Mouse (Mus musculus) heart, postnatal 25 days (tissue): Measurements from ENCODE around the gene Mylk. TPM values are rescaled to one million over a fixed set of nuclear protein-coding genes. Genes with fewer than 3 reads are reported as not detected.
"Not testable (repeated sequence)": the region's sequence is repeated elsewhere in the genome, so short reads cannot be mapped to it uniquely, and the experiment has no call there.

ENCODE experiments used
- DNase-seq: peaks from one replicate; pipeline ENCODE4 v3.0.0; 2022; ENCODE audit warnings: low spot score
- intact Hi-C: fragments of 180-260 bp; cut with DNase I; formaldehyde crosslinking; loops from one replicate; pipeline ENCODE4 v1.15.1; 2025
- total RNA-seq, 2 experiments: library from RNA; stranded (reverse); gene quantifications; 2 replicates each; pipeline ENCODE4 v1.2.3; 2021

Gene Mylk
- total RNA-seq, 2 experiments from 2014 or later: 29.2 to 42.1 TPM

GRCm38 (mm10) chr16:34766193-34766592, 21.2 kb downstream of the Mylk start:
- intact Hi-C loops: no loop called here
- DNase-seq: no peak

- intact Hi-C loops: no loop called here
- DNase-seq: no peak
Observed at GRCm38 (mm10) chr16:34767443-34767842, 22.4 kb downstream of the Mylk start.

GRCm38 (mm10) chr16:34768436-34768835, 23.4 kb downstream of the Mylk start:
- DNase-seq: no peak
- intact Hi-C loops: no loop called here

- DNase-seq: no peak
- intact Hi-C loops: no loop called here
Observed at GRCm38 (mm10) chr16:34770127-34770526, 25.1 kb downstream of the Mylk start.

- intact Hi-C loops: no loop called here
- no peak for DNase-seq
Observed at GRCm38 (mm10) chr16:34772445-34773032, 27.5 kb downstream of the Mylk start.

- intact Hi-C loops: no loop called here
- no peak for DNase-seq
Observed at GRCm38 (mm10) chr16:34782442-34782841, 37.4 kb downstream of the Mylk start.

GRCm38 (mm10) chr16:34783536-34783935, 38.5 kb downstream of the Mylk start:
- intact Hi-C loops: no loop called here
- no peak for DNase-seq

GRCm38 (mm10) chr16:34784675-34785074, 39.7 kb downstream of the Mylk start:
- intact Hi-C loops: no loop called here
- DNase-seq: no peak

- intact Hi-C loops: no loop called here
- DNase-seq: no peak
Observed at GRCm38 (mm10) chr16:34792555-34792954, 47.5 kb downstream of the Mylk start.

GRCm38 (mm10) chr16:34793000-34793399, 48.0 kb downstream of the Mylk start:
- intact Hi-C loops: no loop called here
- DNase-seq: no peak

GRCm38 (mm10) chr16:34801222-34801621, 56.2 kb downstream of the Mylk start:
- DNase-seq: no peak
- intact Hi-C loops: no loop called here

GRCm38 (mm10) chr16:34804286-34805010, 59.4 kb downstream of the Mylk start:
- intact Hi-C loops: no loop called here
- no peak for DNase-seq

GRCm38 (mm10) chr16:34806883-34807767, 62.1 kb downstream of the Mylk start:
- intact Hi-C loops: no loop called here
- peak; percentile 44 for DNase-seq

GRCm38 (mm10) chr16:34807768-34808275, 62.8 kb downstream of the Mylk start:
- intact Hi-C loops: no loop called here

GRCm38 (mm10) chr16:34812165-34812564, 67.2 kb downstream of the Mylk start:
- intact Hi-C loops: no loop called here
- no peak for DNase-seq

More at GRCm38 (mm10) chr16:34807768-34808275, 62.8 kb downstream of the Mylk start:
- DNase-seq: no peak

- DNase-seq, intact Hi-C loops: not testable (repeated sequence)
Observed at GRCm38 (mm10) chr16:34813161-34813560, 68.2 kb downstream of the Mylk start.

- DNase-seq: no peak
- intact Hi-C loops: no loop called here
Observed at GRCm38 (mm10) chr16:34813570-34813969, 68.6 kb downstream of the Mylk start.

GRCm38 (mm10) chr16:34814612-34815011, 69.6 kb downstream of the Mylk start:
- intact Hi-C loops: no loop called here
- DNase-seq: no peak

- intact Hi-C loops: no loop called here
- DNase-seq: no peak
Observed at GRCm38 (mm10) chr16:34816548-34816947, 71.5 kb downstream of the Mylk start.

- intact Hi-C loops: no loop called here
- no peak for DNase-seq
Observed at GRCm38 (mm10) chr16:34825111-34825744, 80.2 kb downstream of the Mylk start.
